Mouse (Mus musculus) myocyte (in vitro differentiated cells): Measurements from ENCODE around the gene Cldn9. TPM values are rescaled to one million over a fixed set of nuclear protein-coding genes. Genes with fewer than 3 reads are reported as not detected.

Source experiments
- H3K27me3 ChIP-seq: one replicate; pipeline ENCODE4 v1.6.1; 2011; ENCODE audit not compliant: control insufficient read depth, insufficient read depth, insufficient read length
- H3K36me3 ChIP-seq: one replicate; pipeline ENCODE4 v1.6.1; 2011; ENCODE audit not compliant: control insufficient read depth, insufficient read depth
- H3K4me2 ChIP-seq: one replicate; pipeline ENCODE4 v1.6.1; 2011; ENCODE audit warnings: low read depth, control low read depth
- H3K4me3 ChIP-seq: one replicate; pipeline ENCODE4 v1.5.1; 2011; ENCODE audit warnings: mild to moderate bottlenecking, control low read depth, moderate library complexity
- H3K79me2 ChIP-seq: one replicate; pipeline ENCODE4 v1.6.1; 2011; ENCODE audit not compliant: control insufficient read depth, insufficient read depth
- H3ac ChIP-seq: one replicate; pipeline ENCODE4 v1.6.1; 2011; ENCODE audit not compliant: control insufficient read depth, insufficient read length
- CEBPB ChIP-seq: IDR thresholded peaks from 2 replicates; pipeline ENCODE4 v1.6.1; 2011; ENCODE audit warnings: mild to moderate bottlenecking, moderate library complexity; ENCODE audit not compliant: poor library complexity, insufficient read depth, severe bottlenecking
- E2F4 ChIP-seq: IDR thresholded peaks from one replicate; pipeline ENCODE4 v1.6.1; 2011; ENCODE audit warnings: mild to moderate bottlenecking, control low read depth, moderate library complexity; ENCODE audit not compliant: insufficient read depth
- MAX ChIP-seq: IDR thresholded peaks from one replicate; pipeline ENCODE4 v1.6.1; 2011; ENCODE audit warnings: low read depth, mild to moderate bottlenecking, control low read depth
- MYOD1 ChIP-seq, 3 experiments: IDR thresholded peaks; one replicate each; pipeline ENCODE4 v1.6.1; 2011; ENCODE audit warnings: control low read depth in 2 of 3, low read depth in 2 of 3, mild to moderate bottlenecking in 2 of 3, moderate library complexity in 1 of 3; ENCODE audit not compliant: insufficient read length in 2 of 3, control insufficient read depth in 1 of 3
- MYOG ChIP-seq, 3 experiments: IDR thresholded peaks; one replicate each; pipeline ENCODE4 v1.6.1; 2011; ENCODE audit warnings: control low read depth in 2 of 3, low read depth in 2 of 3, mild to moderate bottlenecking in 2 of 3; ENCODE audit not compliant: insufficient read length in 2 of 3, control insufficient read depth in 1 of 3, insufficient read depth in 1 of 3
- POLR2A ChIP-seq: IDR thresholded peaks from one replicate; pipeline ENCODE4 v1.6.1; 2011; ENCODE audit warnings: low read depth, mild to moderate bottlenecking, control low read depth, moderate library complexity; ENCODE audit not compliant: insufficient read length
- POLR2AphosphoS2 ChIP-seq: IDR thresholded peaks from one replicate; pipeline ENCODE4 v1.6.1; 2011; ENCODE audit warnings: low read depth, control low read depth; ENCODE audit not compliant: insufficient read length
- REST ChIP-seq: IDR thresholded peaks from one replicate; pipeline ENCODE4 v1.6.1; 2011; ENCODE audit warnings: mild to moderate bottlenecking, control low read depth, moderate library complexity; ENCODE audit not compliant: insufficient read depth, insufficient read length
- SRF ChIP-seq: IDR thresholded peaks from one replicate; pipeline ENCODE4 v1.6.1; 2011; ENCODE audit warnings: low read depth; ENCODE audit not compliant: control insufficient read depth, insufficient read length
- TCF12 ChIP-seq: IDR thresholded peaks from one replicate; pipeline ENCODE4 v1.6.1; 2011; ENCODE audit warnings: mild to moderate bottlenecking, control low read depth; ENCODE audit not compliant: poor library complexity, insufficient read depth, severe bottlenecking
- TCF3 ChIP-seq: IDR thresholded peaks from one replicate; pipeline ENCODE4 v1.6.1; 2011; ENCODE audit warnings: low read depth, control low read depth; ENCODE audit not compliant: insufficient read length
- USF1 ChIP-seq: IDR thresholded peaks from one replicate; pipeline ENCODE4 v1.6.1; 2011; ENCODE audit warnings: low read depth, mild to moderate bottlenecking, control low read depth, moderate library complexity
- polyA plus RNA-seq: library from polyadenylated mRNA; unstranded; fragments of >200 nt; fragmentation: generic; extraction: Trizol; gene quantifications from one replicate; pipeline ENCODE4 v1.2.1, GENCODE M21; 2012; ENCODE audit warnings: missing spikeins

The Cldn9 gene
- polyA plus RNA-seq, 1 experiment, result 0.24 TPM

DNA sequence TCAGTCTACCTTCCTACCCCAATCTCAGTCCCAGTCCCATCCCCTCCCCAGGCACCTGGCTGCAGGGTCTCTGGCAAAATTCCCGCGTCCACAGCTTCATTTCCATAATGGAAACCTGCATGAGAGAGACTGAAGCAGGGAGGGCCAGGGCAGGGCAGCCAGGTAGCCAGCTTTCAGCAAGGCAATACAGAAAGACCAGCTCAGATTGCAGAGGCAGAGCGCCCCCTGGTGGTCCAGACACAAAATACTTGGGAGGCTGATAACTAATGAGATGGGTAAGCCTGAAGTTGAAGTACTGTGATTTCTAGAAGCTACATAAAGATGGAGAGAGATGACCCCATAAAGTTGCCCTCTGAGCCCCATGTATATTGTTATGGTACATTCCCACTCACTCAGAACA lies 22.4 kb upstream of the Cldn9 start:
- Histone ChIP-seq H3K79me2 (no peaks in the 10 kb centered on the region), H3K4me2 (no peak overlapping the region), H3K27me3 (peaks cover 21% of the 10 kb centered on the region), H3K36me3 (no peaks in the 10 kb centered on the region), H3K4me3 (no peak overlapping the region), H3ac (no peak overlapping the region)
- no peak for TF ChIP-seq USF1
- TF ChIP-seq TCF12, result no peak

DNA sequence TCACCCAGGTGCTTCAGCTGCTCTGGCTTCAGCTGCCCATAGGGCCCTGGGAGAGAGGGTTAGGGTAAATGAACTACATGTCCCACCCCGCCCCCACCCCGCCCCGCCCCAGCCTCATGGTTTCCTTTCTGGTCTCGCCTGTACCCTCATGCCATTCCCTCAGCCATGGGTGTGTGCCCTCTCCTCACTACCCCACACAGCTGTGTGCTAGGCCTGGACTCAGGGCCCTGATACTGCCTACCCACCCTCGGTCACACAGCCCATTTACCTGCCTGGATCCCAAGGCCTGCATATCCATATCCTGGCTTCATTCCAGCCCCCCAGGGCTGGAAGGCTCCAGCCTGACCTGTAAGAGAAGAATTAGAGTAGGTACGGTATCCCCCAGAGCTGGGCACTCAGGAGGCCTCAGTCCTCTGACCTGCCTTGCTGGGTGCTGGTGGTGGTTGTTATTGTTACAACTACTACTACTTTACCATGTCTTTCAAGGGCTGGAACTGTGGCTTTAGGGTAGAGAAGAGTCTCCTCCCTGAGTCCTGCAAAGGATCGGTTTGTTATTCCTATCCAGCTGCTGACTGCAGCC lies 21.8 kb upstream of the Cldn9 start:
- TF ChIP-seq MYOG (IDR thresholded peaks at IDR 0.05; ENCODE audit: control insufficient read depth in 1 of 3, insufficient read depth in 1 of 3, insufficient read length in 2 of 3, low read depth in 2 of 3) (peak in 1 of 3 experiments; percentile 36), POLR2AphosphoS2 (no peak), MYOD1 (IDR thresholded peaks at IDR 0.05; ENCODE audit: control insufficient read depth in 1 of 3, insufficient read length in 2 of 3, low read depth in 2 of 3) (peak in 1 of 3 experiments; percentile 13), TCF12 (no peak), SRF (no peak), E2F4 (no peak), POLR2A (no peak), MAX (no peak)
- Histone ChIP-seq H3ac (no peak overlapping the region), H3K36me3 (no peaks in the 10 kb centered on the region), H3K4me2 (no peak overlapping the region), H3K4me3 (no peak overlapping the region), H3K27me3 (peaks cover 21% of the 10 kb centered on the region), H3K79me2 (no peaks in the 10 kb centered on the region)

DNA sequence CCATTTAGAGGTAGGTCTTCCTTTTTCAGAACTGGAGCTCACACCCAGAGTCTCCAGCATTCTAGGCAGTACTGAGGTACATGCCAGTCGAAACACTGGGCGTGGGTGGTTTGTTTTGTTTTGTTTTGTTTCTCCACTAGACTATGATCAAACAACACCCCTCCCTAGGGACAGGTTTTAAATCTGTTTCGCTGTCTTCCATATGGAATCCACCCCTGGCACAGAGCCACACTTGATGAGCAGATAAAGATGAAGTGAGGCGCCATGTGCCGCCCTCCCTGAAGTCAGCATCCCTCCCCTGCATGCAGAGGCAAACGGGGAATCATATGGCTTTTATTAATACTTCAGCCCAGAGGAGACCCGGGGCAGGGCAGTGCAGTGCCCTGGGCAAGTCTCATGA lies 20.9 kb upstream of the Cldn9 start:
- Histone ChIP-seq H3K27me3 (peaks cover 12% of the 10 kb centered on the region), H3K79me2 (no peaks in the 10 kb centered on the region), H3K4me2 (peak overlapping the region; percentile 38), H3K4me3 (no peak overlapping the region), H3K36me3 (no peaks in the 10 kb centered on the region), H3ac (no peak overlapping the region)
- TF ChIP-seq REST (no peak), MYOD1 (IDR thresholded peaks at IDR 0.05; ENCODE audit: control insufficient read depth in 1 of 3, insufficient read length in 2 of 3, low read depth in 2 of 3) (no peak), SRF (no peak), USF1 (no peak), POLR2AphosphoS2 (no peak), POLR2A (no peak), MAX (no peak), E2F4 (no peak), TCF3 (no peak), MYOG (IDR thresholded peaks at IDR 0.05; ENCODE audit: control insufficient read depth in 1 of 3, insufficient read depth in 1 of 3, insufficient read length in 2 of 3, low read depth in 2 of 3) (no peak), TCF12 (no peak)

DNA sequence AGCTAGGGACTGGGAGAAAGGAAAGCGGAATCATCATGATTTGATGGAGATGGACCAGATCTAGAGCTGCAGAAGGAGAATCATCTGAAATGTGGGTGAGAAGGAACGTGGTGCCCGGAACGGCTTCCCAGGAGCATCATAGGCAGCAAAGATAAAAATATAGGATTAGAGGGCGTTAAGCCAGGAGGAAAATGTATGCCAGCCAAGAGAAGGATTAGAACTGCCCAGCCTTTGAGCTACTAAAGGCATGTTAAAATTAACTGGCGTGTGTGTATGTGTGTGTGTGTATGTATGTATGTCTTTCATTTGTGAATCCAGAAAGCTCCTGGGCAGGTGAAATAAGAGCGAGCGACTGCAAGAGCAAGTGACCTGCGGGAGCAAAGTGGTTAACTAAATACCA lies 19.5 kb upstream of the Cldn9 start:
- no peak overlapping the region for H3ac ChIP-seq
- H3K36me3 ChIP-seq, result no peaks in the 10 kb centered on the region
- no peak overlapping the region for H3K4me2 ChIP-seq
- H3K27me3 ChIP-seq, result peaks cover 11% of the 10 kb centered on the region
- no peak overlapping the region for H3K4me3 ChIP-seq
- TF ChIP-seq USF1, result no peak
- no peak for TF ChIP-seq REST
- no peak for TF ChIP-seq SRF
- H3K79me2 ChIP-seq, result no peaks in the 10 kb centered on the region

DNA sequence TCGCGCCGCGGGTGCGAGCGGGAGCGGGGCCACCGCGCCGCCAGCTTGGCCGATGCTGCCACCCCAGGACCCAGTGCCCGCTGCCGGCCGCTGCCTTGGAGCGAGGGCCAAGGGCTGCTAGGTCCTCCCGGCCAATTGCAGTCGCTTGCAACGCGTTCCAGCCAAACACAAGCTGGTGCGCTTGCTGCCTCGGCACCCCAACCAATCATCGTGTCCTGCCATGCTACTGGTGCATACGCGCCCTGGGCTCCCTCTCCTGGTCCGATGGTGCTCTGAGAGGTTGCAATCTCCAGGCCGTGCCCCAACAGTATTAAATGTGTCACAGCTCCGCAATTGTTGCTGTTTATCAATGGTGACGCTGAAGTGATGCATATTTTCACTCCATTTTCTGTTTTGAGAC lies 16.3 kb upstream of the Cldn9 start:
- Histone ChIP-seq H3K79me2 (no peaks in the 10 kb centered on the region), H3K36me3 (no peaks in the 10 kb centered on the region), H3K27me3 (no peaks in the 10 kb centered on the region), H3ac (peak overlapping the region; percentile 73), H3K4me3 (no peak overlapping the region), H3K4me2 (peak overlapping the region; percentile 36)
- TF ChIP-seq MYOD1 (IDR thresholded peaks at IDR 0.05; ENCODE audit: control insufficient read depth in 1 of 3, insufficient read length in 2 of 3, low read depth in 2 of 3), result peak in 1 of 3 experiments; percentile 1
- no peak for TF ChIP-seq MAX
- peak; percentile 79 for TF ChIP-seq POLR2AphosphoS2
- TF ChIP-seq MYOG (IDR thresholded peaks at IDR 0.05; ENCODE audit: control insufficient read depth in 1 of 3, insufficient read depth in 1 of 3, insufficient read length in 2 of 3, low read depth in 2 of 3), result peak in 1 of 3 experiments; percentile 31
- TF ChIP-seq TCF3, result no peak
- TF ChIP-seq POLR2A, result peak; percentile 87
- TF ChIP-seq CEBPB, result no peak
